Mouse (Mus musculus) forelimb bud, embryonic 11.5 days (tissue): ENCODE data around the gene Rev1.
"Not testable (repeated sequence)": the region's sequence is repeated elsewhere in the genome, so short reads cannot be mapped to it uniquely, and the experiment has no call there.

Experiments used
- DNase-seq: peaks from one replicate; pipeline ENCODE4 v3.0.0-alpha.2; 2012; ENCODE audit warnings: low read depth, low spot score

The Rev1 gene

DNA sequence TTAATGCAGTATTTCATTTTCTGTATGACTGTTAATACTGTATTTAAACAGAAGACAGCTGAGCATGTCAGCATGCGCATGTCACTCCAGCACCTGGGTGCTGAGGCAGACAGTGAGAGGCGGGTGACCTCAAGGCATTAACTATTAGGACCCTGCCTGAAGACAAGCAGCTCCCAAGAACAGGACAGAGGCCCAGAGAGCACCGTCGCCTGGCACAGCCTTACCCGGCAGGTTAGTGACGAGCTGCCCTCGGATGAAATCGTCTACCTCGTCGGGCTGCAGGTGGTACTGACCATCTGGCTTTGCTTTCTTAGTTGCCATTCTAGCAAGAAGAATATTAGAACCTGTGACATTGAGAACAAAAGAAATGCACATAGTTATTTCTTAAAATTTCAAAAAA lies 62.3 kb downstream of the Rev1 start:
- no peak for DNase-seq

- not testable (repeated sequence) for DNase-seq
Measured at GRCm38 (mm10) chr1:38062156-38062555, 67.4 kb downstream of the Rev1 start.

DNA sequence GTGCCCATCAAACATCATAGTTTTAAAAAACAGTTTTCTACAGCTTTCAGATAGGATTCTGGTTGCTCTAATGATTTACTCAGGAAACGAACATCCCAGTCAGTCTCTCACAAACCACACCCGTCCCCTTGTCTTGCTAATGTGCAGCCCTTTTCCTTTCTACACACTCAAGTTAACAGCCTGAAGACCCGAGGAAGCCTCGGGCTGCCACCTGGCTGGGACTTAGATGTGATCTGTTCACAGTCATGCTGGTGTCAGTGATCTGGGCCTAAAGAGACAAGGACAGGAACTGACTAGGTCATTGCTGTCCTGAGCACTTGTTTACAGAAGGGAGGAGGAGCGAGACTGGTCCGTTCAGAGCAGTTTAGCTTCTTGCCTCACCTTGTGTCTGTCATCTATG lies 71.2 kb downstream of the Rev1 start:
- DNase-seq = no peak

- DNase-seq = no peak
Measured at GRCm38 (mm10) chr1:38055176-38055575, 74.4 kb downstream of the Rev1 start.

- DNase-seq = no peak
Measured at GRCm38 (mm10) chr1:38049562-38049961, 80.0 kb downstream of the Rev1 start.

DNA sequence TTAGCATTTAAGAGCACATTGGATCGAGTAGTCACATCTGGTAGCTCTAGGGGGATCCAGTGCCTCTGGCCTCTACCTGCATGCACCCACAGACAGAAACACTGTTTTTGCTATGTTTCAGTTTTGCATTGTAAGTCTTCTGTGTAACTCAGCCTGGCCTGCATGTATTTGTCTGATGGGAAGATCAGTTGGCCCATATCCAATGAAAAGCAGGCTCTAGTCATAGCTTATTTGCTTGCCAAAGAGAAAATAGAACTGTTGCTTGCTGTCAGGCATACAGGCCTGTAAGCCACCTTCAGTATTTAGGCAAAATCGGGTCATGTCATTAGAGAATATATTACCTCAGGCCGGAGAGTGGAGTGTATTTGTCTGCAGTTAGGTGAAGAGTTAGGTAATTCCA lies 81.5 kb downstream of the Rev1 start:
- no peak for DNase-seq

DNA sequence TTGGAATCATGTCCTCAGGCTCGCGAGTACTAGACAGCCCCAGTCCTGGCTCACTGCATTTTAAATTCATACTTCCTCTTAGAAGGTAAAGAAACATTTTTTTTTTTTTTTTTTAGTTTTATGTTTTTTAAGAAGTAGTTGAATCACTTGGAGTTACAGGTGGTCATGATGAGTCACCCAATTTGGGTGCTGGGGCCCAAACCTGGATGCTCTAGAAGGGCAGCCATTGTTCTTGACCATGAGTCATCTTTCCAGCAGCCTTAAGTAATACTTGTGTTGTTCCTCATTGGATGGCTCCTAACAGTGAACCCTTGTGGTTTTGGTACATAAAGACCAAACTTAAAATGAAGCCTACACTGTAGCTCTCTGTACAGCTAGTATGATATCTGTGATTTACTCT lies 90.7 kb downstream of the Rev1 start:
- DNase-seq = no peak

DNA sequence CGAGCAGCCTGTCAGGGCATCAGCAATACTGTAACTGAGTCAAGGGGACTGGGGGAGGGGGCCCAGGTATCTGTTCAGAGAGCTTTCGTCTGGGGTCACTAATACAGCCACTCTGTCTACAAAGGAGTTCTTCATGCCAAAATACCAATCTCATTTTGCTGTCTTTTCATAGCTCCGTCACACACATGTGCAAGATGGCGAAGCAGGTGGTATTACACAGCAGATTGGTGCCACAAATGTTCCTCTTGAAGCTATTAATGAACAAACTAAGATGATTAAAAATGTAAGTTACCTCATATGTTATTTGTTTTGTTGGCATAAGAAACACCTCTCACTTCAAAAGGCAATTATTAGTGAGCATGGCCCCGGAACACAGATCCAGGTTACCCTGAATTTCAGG lies 92.2 kb downstream of the Rev1 start:
- DNase-seq = no peak

DNA sequence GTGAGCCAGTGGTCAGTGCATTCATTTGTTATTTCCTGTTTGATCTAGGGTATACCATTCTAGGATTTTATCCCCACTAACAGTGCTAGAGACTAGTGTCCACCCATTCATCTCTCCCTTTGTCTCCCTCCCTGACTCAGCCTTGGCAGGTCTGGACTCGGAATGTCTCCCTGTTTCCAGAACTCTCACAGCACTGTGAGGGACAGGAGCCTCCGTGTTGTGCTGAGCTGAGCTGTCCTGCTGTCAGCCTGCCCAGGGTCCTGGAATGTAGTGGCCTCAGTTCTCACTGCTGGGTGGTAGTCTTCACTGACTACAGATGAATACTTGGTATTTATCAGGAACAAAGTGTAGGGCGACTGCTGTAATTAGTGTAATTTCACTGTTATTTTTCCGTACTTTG lies 94.1 kb downstream of the Rev1 start:
- no peak for DNase-seq

DNA sequence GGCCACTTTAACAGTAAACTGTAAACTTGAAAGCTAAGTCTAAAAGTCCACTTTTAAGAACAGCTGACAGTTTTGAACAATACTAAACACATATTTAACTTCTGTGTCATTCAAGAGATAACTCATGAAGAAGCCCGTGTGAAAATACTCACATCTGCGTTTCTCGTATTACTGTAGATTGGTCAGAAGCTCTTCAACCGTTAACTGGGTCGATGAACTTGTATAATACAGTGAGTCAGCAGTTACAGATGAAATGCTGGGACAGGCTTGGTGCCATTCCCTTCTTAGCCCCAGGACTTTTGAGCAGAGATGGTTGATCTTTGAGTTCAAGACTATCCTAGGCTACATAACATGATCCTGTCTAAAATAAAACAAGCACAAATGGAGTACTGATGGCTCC lies 98.2 kb downstream of the Rev1 start:
- no peak for DNase-seq

DNA sequence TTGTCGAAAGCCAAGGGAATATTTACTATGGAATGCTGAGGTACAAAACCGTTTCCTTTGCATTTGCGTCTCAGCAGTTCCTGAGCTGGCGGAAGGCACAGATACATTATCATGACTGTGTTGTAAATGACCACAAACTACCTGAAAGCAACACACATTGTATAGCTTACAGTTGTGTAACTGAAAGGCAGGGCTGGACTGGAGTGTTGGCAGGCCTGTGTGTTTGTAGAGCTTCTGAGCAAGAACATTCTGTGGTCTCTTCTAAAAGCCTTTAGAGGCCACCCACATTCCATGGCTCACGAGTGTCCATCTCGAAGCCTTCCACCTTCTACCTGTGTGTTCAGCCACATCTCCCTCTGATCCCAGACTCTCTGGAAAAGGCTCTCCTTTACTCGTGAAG lies 102.3 kb downstream of the Rev1 start:
- no peak for DNase-seq

GRCm38 (mm10) chr1:38014551-38015203 lies 114.9 kb downstream of the Rev1 start:
- no peak for DNase-seq

GRCm38 (mm10) chr1:38012509-38012908 lies 117.1 kb downstream of the Rev1 start:
- DNase-seq = no peak

DNA sequence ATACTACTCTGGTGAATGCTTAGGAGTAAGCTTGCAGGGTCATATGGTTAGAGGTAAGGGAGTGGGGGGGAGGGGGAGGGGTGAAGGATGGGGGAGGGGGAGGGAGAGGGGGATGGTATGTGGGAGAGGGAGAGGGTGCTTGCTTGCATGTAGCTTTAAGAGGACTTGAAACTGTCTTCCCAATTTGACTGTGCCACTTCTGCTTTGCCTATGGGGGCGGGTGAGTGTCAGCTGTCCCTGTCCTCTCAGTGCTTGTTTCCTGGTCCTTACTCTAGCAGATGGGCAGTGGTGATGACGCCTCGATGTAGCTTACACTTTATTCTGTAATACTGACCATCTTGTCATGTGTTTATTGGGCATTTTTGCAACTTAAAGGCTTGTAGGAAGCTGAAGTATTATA lies 117.5 kb downstream of the Rev1 start:
- DNase-seq = no peak

GRCm38 (mm10) chr1:38011647-38012046 lies 118.0 kb downstream of the Rev1 start:
- no peak for DNase-seq

GRCm38 (mm10) chr1:38006741-38007140 lies 122.9 kb downstream of the Rev1 start:
- no peak for DNase-seq

- DNase-seq = no peak
Measured at GRCm38 (mm10) chr1:38003046-38003445, 126.6 kb downstream of the Rev1 start.
